Mouse (Mus musculus) CD4-positive, CD25-positive, alpha-beta regulatory T cell, adult 4 months (primary cell): ENCODE results near the gene Ip6k1. TPM values are rescaled to one million over a fixed set of nuclear protein-coding genes. Genes with fewer than 3 reads are reported as not detected.

Experiments used
- ATAC-seq: one replicate; pipeline ENCODE4 v1.8.0; 2017
- polyA plus RNA-seq, 2 experiments: library from polyadenylated mRNA; unstranded; fragments of 100-300 nt; shearing (Covaris generic); gene quantifications; one replicate each; pipeline ENCODE4 v1.2.1; 2017

Gene Ip6k1
- polyA plus RNA-seq, 2 experiments from 2014 or later, result 65.9 to 118 TPM

DNA sequence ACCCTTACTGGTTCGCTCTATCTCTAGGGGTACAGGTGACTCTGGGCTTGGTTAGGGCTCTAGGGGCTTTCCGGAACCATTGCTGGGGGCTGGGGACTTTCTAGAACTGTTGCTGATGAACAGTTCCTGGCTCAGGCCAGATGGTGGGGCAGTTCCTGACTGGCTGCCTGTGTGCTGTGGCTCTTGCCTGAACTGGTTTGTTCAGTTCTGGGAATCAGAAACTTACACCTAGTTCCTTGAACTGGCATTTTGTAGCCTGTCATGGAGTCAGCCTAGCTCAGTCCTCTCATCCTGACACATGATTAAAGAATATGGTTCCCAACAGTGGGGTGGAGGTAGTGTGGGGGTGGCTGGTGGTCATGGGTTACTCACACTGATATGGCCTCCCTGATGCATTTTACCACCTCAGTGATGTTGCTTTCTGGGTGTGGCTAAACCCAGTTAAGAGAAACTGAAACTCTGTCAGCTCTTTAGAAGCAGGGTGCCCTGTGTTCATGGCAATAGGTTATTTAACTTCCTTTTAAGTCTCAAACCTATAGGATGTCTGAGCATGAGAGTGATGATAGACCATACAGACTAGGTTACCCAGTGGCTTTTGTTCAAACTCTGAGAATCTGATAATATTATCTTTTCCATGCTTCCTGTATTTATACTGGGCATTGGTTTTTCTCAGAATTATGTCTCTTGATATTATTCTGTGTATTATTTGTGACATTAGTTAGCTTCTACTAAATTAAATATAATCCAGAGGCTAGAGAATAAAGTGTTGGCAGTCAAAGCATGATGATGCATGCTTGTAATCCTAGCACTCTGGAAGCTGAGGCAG, 33.2 kb downstream of the Ip6k1 start:
- ATAC-seq, result peak; percentile 87

DNA sequence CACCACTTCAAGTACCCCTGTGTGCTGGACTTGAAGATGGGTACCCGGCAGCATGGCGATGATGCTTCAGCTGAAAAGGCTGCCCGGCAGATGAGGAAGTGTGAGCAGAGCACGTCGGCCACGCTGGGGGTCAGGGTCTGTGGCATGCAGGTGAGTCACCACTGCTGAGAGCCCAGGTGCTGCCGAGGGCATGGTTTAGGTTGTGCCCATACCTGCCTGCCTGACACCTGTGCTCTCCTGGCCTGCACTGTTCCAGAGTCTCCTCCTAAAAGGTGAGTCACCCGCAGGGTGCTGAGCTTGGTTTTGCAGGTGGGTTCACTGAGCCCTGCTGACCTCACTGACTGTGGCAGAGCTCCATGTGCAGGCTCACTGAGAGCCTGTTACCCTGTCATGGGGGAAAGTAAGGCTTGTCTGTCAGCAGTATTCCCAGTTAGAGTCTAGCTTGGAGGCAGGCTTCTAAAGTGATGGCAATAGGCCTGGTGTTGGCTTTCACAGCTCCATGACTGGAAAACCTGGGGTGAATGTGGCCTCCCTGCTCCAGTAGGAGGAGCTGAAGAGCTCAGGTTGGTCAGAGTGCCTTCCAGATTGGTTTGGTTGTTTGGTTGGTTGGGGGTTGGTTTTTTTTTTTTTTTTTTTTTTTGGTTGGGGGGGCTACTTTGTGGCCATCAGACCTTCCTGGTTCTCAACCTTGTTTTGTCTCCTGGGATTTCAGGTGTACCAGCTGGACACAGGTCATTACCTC, 42.6 kb downstream of the Ip6k1 start:
- no peak for ATAC-seq

DNA sequence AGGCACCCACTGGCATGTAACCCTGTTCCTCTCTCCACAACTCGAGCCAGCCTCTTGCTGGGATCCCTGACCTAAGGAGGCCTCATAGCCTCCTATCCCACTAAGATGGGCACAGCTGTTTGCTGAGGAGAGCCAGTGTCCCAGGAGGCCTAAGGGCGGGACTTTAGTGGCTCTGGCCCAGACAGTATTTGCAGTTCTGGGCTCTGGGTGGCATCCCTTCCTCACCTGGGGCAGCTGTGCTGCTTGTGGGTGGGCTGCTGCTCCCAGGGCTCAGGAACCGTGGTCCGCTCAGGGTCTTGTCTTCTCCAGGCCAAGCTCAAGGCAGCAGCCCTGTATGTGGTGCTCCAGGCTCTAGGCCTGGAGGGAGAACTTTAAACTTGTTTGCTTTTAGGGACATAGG, 44.3 kb downstream of the Ip6k1 start:
- ATAC-seq, result no peak

DNA sequence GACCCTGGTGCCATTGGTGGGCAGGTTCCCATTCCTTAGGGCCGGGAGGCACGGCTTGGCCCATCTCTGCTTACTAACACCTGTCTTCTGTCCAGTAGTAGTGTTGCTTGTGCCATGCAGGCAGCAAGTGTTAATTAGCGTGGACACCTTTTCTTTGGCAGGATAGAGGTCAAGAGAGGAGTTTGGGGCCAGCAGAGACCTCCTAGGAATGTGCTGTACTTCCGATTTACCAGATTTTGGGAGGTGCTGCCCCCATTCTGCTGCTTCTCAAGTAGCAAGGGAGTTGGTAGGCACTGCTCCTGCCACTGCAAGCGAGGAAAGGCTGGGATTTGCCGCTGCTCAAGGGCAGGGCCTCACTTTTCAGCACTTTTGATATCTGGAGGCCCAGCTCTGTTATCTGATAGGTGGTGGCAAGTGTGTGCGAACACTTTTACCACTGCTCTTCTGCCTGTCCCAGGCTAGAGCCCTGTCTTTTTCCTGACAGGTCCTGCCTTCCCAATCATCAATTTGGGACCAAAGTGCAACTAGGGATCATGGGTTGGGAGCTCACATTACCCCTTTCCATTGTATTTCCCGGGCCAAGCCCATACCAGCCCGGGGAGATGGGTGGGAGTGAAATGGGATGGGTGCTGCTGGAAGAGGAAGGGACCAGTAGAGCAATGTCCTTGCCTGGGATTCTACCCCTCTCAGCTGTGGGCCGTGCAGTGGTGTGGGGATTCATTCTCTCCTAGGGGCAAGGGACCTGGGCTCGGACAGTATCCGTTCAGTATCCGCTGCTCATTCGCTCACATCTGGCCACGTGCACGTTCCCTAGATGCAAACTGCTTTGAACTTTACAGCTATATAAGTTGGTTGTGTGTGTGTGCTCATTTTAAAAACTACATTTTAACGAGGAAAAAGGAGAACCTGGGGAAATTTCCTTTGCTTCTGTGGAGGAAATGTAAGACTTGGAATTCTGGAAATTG, 45.6 kb downstream of the Ip6k1 start:
- no peak for ATAC-seq

DNA sequence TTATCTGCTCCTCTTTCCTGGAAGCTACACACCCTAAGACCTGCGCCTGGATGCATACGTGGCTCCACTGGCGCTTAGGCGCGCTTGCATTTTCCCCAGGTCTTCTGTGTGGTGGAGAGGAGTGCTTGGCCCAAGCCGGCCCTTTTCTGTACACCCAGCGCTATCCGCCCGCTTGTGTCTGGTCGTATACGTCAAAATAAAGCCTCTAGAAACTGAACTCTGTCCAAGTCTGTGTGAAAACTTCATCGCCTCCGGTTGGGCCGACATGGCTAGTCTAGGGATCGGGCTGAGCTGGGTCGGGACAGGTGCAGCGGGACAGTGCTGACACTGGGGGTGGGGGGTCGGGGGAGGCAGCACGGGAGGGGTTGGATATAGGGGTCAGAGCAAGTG, 46.3 kb downstream of the Ip6k1 start:
- ATAC-seq, result no peak

DNA sequence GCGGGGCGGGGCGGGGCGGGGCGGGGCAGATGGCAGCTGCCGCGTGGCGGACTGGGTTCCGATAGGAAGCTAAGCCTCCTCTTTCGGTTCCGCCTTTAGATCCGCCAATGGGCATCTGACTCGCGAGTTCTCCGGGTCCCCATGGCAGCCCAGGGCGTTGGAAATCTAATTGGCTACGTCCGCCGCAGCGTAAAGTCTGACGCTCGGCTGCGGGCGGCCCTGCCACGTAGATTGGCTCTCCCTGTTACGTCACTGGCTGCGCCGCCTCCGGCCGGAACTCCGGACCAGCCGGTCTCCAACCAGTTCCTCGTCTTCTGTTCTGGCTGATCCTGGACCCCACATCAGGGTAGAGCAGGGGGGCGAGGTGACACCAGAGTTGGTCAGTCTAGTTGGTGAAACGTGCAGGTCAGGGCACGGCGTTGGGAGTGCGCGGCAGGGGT, 46.7 kb downstream of the Ip6k1 start, which contains the start of gene Gmppb:
Gene Gmppb (plus strand): TSS at position 227 of the 440 bp plus-strand sequence.
- ATAC-seq, result peak; percentile 90

DNA sequence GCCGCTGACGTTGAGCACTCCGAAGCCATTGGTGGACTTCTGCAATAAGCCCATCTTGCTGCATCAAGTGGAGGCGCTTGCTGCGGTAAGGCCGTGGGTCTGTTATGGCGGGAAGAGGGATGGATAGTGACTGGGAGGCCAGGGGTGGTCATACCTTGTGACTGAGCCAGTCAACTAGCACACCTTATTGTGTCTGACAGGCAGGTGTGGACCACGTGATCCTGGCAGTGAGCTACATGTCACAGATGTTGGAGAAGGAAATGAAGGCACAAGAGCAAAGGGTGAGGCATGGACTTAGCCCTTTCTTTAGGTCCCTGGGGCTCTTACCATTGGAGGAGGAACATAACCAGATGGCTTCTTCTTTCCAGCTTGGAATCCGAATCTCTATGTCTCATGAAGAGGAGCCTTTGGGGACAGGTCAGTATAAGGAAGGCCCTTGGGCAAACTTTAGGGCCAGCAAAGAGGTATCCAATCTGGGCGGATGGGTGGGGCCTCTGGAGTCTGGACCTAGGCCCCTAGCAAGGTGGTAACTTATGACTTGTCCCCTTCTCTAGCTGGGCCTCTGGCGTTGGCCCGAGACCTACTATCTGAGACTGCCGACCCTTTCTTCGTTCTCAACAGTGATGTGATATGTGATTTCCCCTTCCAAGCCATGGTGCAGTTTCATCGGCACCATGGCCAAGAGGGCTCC, 47.4 kb downstream of the Ip6k1 start:
- peak; percentile 12 for ATAC-seq

DNA sequence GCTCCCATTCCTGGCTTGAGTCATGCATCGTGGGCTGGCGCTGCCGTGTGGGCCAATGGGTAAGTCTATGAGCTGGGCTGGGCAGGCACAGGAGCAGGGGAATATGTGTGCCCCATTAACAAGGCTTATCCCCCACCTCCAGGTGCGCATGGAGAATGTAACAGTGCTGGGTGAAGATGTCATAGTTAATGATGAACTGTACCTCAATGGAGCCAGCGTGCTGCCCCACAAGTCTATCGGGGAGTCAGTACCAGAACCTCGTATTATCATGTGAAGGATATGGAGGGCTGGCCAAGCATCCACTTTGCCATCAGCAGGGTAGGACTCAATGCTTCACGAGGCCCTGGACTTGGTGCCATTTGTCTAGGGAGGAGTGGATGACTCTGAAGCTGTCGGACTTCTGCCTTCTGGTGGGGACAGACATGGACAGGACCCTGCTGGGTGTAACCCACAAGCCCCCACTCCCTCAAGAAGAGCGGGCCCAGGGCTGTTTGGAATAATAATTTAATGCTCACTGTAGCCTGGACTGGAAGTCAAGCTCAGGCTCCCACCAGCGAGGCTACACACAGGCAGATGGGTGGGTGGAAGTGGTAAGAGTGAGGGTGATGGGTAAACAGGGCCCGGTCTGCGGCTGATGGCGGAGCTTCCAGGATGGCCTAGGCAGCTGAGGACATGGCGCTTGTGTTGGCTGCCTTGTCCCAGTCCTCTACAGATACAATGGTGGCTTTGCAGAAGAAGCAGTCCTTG, 49.1 kb downstream of the Ip6k1 start:
- ATAC-seq, result no peak

DNA sequence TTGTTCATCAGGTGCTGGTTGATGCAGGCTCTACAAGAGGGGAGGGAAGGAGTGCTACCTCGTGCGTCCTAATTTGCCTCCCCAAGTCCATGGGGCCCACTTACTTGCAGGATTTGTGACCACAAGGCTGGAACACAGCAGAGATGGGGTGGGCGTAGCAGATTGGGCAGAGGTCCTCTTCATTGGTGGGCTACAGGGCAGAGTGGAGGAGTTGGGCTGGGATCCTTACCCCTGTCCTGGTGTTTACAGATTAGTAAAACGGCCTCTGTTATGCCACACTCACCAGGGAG, 49.6 kb downstream of the Ip6k1 start:
- no peak for ATAC-seq

DNA sequence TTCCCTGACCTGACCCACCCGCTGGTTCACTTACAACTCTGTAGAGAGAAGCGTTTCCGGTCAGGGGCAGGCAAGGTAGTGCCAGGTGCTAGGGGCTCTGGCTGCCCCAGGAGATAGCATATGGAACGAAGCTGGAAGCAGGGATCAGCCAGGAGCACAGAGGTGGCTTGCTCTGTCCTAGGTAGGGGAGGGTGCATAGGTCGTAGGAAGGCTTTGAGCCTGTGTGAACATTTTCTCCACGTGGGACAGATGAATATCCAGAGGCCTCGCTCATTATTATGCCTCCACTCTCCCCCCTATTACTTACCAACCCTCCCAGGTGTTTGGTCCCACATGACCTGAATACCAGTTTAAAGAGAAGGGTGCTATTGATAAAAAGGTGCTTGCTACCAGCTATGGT, 50.1 kb downstream of the Ip6k1 start:
- ATAC-seq, result no peak

DNA sequence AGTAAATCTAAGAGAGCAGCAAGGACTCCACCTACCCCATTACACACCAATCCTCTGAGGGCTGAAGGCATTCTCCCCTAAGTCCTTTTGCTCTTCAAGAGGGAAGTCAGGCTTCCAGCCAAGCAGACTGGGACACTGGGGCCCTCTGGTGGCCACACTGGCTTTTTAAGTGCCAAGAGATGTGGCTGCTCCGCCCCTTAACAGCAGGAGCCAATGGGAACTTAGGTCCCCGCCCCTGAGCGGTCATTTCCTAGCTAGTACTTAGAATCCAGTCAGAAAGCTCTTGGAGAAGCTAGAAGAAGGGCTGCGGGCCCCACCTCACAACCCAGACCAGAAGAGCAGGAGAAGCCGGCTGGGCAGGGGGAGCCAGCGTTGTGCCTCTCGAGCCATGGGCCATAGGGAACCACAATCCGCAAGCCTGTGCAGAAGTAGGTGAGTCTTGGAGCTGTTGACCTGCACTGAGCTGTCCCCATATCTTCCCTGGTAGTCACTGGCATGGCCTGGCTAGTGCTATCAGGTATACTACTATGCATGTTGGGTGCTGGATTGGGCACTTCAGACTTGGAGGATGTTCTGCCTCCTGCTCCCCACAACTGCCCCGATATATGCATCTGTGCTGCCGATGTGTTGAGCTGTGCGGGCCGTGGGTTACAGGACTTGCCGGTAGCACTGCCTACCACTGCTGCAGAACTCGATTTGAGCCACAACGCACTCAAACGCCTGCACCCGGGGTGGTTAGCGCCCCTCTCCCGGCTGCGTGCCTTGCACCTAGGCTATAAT, 50.8 kb downstream of the Ip6k1 start, which contains the start of gene Amigo3:
Gene Amigo3 (plus strand): TSS at position 275 of the 780 bp plus-strand sequence.
- peak; percentile 78 for ATAC-seq

DNA sequence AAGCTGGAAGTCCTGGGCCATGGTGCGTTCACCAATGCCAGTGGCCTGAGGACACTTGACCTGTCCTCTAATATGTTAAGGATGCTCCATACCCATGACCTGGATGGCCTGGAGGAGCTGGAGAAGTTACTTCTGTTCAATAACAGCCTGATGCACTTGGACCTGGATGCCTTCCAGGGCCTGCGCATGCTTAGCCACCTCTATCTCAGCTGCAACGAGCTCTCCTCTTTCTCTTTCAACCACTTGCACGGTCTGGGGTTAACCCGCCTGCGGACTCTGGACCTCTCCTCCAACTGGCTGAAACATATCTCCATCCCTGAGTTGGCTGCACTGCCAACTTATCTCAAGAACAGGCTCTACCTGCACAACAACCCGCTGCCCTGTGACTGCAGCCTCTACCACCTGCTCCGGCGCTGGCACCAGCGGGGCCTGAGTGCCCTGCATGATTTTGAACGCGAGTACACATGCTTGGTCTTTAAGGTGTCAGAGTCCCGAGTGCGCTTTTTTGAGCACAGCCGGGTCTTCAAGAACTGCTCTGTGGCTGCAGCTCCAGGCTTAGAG, 51.4 kb downstream of the Ip6k1 start:
- ATAC-seq, result no peak

DNA sequence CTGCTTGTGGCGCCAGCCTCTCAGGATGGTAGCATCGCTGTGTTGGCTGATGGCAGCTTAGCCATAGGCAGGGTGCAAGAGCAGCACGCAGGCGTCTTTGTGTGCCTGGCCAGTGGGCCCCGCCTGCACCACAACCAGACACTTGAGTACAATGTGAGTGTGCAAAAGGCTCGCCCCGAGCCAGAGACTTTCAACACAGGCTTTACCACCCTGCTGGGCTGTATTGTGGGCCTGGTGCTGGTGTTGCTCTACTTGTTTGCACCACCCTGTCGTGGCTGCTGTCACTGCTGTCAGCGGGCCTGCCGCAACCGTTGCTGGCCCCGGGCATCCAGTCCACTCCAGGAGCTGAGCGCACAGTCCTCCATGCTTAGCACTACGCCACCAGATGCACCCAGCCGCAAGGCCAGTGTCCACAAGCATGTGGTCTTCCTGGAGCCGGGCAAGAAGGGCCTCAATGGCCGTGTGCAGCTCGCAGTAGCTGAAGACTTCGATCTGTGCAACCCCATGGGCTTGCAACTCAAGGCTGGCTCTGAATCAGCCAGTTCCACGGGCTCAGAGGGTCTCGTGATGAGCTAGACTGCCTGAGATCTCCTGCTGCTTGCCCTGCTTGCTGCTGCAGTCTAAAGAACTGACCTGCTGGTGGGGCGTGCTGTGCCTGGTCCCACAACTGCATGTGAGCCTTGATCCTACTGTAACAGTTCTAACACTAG, 52.2 kb downstream of the Ip6k1 start:
- no peak for ATAC-seq

DNA sequence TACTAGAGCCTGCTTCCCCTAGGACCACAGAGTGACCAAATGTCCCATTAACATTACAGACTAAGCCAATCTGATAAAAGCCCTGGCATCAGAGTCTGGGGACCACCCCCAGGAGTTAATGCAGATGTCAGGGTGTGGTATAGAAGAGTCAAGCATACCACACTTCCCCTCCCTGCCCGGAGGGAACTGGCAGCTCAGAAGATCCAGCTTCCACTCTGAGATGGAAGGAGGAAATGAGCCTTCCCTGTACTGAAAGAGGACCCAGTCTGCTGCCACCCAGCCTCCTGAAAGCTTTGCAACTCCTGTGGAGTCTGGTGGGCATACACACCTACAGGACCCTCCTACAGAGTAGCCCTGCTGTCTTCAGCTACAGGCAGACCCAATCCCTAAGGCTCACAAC, 52.8 kb downstream of the Ip6k1 start:
- ATAC-seq, result no peak

DNA sequence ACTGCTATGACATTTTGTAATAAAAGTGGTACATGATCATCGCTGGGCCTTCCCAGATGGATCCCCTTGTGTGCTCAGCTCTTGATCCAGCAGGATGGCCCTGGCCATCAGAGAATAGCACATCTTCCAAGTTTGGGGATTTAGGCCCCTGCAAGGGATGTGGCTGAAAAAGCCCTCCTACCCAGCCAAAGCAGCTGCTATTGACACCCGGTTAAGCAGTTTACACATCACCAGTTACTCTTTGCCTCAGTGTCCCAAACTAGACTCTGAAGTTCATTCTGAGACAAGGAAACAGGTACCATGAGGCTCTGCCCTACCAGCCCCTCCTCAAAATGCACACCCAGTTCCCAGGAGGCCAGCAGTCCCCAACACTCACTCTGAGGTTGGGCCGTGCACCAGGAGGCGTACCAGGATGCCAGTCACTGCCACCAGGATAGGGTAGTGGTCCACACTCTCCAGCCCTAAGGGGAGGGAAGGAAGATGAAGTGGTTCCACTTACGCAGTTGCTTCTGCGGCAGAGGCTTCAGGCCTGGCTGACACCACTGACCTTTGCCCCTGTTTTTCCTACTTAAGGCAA, 53.4 kb downstream of the Ip6k1 start:
- no peak for ATAC-seq

DNA sequence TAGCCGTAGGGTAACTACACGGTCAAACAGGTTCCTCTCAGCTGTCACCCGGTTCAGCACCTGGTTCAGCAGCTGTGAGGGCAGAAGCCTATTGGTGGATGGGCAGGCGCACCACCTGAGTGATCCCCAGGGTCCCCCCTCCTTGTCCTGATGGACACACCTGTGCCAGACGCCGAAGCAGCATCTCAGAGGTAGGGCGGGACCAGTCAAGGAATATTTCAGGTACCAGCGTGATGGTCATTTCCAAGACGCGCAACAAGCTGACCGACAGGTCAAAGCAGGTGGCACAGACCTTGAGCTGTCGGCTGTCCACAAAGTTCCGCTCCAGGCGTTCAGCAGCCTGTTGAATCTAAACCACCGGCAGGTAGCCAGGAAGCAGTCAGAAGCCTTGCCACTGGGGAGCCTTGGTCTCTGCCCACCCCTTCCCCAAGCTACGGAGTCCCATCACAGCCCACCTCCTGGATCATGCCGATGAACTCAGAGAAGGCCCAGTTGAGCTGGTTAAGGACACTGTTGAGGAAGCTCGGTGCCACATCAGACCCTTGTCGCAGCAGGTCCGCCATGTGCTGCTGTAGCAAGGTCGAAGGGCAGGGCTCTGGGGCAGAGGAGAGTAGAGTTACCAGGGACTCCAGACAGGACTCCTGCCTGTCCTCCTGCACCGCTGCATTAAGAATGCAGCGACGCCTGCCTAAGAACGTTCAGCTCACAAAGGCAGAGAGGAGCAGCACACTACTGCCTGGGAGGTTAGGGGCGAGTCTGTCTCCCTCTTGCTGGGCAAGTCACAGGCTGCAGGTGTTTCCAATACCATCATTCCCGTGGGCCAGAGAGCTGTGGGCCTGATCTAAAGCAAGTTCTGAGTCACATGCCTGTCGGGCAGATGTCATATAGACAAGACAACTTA, 54.3 kb downstream of the Ip6k1 start:
- no peak for ATAC-seq

DNA sequence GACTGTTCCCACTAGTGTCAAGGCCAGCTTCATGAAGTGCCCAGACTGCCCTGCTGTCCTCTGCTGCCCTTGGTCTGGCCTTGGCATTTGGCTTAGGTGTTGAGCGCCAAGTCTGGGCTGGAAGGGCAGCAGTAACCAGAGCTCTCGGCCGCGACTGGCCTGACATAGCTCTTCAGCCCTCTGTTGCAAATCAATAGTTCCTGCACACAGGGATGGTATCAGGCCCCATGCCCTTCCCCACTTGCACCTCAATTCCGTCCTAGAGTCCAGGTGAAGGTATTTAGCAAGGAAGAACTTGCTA, 54.9 kb downstream of the Ip6k1 start:
- ATAC-seq, result no peak

DNA sequence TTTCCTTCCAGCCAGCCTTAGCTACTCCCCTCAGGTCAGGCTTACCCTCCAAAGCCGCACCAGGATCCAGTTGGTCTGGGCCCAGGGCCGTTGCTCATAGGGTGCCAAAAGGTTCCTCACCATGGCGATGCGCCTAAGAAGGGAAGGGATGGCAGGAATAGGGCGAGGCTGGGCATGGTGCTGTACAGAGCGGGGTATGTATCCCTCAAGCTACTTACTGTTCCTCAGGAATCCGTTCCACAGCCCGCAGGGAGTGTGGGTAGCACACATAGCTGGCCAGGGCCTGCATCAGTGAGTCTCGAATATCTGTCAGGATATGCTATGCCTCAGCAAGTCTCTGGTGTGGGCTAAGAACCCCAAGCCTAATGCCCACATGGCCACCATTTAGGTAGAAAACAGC, 56.0 kb downstream of the Ip6k1 start:
- no peak for ATAC-seq
